Mouse (Mus musculus): ENCODE measurements at regions not wholly inside any gene's neighbourhood (a gene's known extent, or its start where the extent isn't known, plus 50 kb on each side); places are given as distances from the start of the nearest gene placed in this dataset.

DNA sequence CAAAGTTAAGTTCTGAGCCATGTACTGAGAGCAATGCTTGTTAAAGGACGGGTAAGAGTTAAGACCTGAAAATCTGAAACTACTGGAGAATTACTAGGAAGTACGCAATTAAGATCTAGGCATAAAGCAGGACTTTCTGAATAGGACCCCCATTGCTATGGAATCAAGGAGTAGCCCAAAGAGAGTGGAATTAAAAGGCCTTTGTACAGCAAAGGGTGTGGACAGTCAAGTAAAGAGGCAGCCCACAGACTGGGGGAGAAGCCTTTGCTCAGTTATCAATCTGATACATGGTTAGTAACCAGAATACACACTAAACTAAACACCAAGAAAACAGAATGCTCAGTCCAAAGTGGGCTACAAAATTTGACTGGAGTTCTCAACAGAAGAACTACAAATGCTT is 104.2 kb upstream of the Serp2 start:
- Histone ChIP-seq H3K4me1 (replicated peaks; ENCODE audit: control insufficient read depth in 2 of 2, insufficient read depth in 2 of 2, low read length in 1 of 2) (0 out of 4 replicates have a peak, but pooled peaks cover 0 to 4% of the 10 kb centered on the region in 2 experiments), H3K9me3 (ENCODE audit: control insufficient read depth, low read length) (no peaks in the 10 kb centered on the region), H3K36me3 (replicated peaks; ENCODE audit: control insufficient read depth, insufficient read depth, low read depth) (no peaks in the 10 kb centered on the region), H3K4me3 (ENCODE audit: insufficient read depth in 1 of 2, low read depth in 2 of 2, low read length in 2 of 2) (no peak overlapping the region), H3K9ac (replicated peaks) (no peak overlapping the region), H3K4me2 (ENCODE audit: low read depth) (no peak overlapping the region), H3K27ac (no peak overlapping the region), H3K27me3 (ENCODE audit: control insufficient read depth, insufficient read depth, low read length) (no peaks in the 10 kb centered on the region)
- TF ChIP-seq EP300 (IDR thresholded peaks at IDR 0.05; ENCODE audit: low read depth) (no peak), CTCF (IDR thresholded peaks at IDR 0.05; ENCODE audit: low read depth) (no peak)
- ATAC-seq (ENCODE audit: insufficient read depth) (no peak), DNase-seq (ENCODE audit: low read depth in 3 of 3, low spot score in 3 of 3) (no peak)
- 70% methylated on average over 2 of the region's 2 CpGs for WGBS (ENCODE audit: insufficient replicate concordance)

DNA sequence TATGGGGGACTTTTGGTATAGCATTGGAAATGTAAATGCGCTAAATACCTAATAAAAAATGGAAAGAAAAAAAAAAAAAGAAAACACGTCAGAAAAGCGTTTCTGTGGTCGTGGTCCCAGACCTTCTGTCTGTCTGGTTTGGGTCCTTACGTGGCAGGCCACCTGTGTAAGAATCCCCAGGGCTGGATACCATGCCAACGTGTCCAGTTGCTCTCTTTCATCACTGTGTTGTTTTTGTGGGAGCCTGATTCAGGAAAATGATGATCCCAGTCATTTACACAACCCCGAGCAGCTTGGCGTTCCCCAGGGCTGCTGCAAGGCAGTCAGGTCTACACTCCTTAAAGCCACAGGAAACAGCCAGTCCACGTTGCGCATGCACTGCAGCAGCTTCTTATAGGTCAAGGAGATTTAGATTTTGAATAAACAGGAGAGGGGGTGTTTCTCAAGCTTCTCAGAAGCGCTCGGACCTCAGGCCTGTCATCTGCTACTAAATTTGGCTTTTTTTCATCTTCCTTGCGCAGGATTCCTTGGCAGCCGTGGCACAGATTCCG is 102.3 kb upstream of the Serp2 start:
- Histone ChIP-seq H3K4me1 (replicated peaks; ENCODE audit: control insufficient read depth in 2 of 2, insufficient read depth in 2 of 2, low read length in 1 of 2) (0 out of 4 replicates have a peak, but pooled peaks cover 0 to 4% of the 10 kb centered on the region in 2 experiments), H3K9me3 (ENCODE audit: control insufficient read depth, low read length) (no peaks in the 10 kb centered on the region), H3K27ac (no peak overlapping the region), H3K4me3 (ENCODE audit: insufficient read depth in 1 of 2, low read depth in 2 of 2, low read length in 2 of 2) (no peak overlapping the region), H3K36me3 (replicated peaks; ENCODE audit: control insufficient read depth, insufficient read depth, low read depth) (no peaks in the 10 kb centered on the region), H3K9ac (replicated peaks) (no peak overlapping the region), H3K27me3 (ENCODE audit: control insufficient read depth, insufficient read depth, low read length) (no peaks in the 10 kb centered on the region), H3K4me2 (ENCODE audit: low read depth) (no peak overlapping the region)
- TF ChIP-seq EP300 (IDR thresholded peaks at IDR 0.05; ENCODE audit: low read depth) (no peak), CTCF (IDR thresholded peaks at IDR 0.05; ENCODE audit: low read depth) (no peak)
- 56% methylated on average over 15 of the region's 15 CpGs for WGBS (ENCODE audit: insufficient replicate concordance)
- DNase-seq (ENCODE audit: low read depth in 3 of 3, low spot score in 3 of 3) = no peak
- no peak for ATAC-seq (ENCODE audit: insufficient read depth)

DNA sequence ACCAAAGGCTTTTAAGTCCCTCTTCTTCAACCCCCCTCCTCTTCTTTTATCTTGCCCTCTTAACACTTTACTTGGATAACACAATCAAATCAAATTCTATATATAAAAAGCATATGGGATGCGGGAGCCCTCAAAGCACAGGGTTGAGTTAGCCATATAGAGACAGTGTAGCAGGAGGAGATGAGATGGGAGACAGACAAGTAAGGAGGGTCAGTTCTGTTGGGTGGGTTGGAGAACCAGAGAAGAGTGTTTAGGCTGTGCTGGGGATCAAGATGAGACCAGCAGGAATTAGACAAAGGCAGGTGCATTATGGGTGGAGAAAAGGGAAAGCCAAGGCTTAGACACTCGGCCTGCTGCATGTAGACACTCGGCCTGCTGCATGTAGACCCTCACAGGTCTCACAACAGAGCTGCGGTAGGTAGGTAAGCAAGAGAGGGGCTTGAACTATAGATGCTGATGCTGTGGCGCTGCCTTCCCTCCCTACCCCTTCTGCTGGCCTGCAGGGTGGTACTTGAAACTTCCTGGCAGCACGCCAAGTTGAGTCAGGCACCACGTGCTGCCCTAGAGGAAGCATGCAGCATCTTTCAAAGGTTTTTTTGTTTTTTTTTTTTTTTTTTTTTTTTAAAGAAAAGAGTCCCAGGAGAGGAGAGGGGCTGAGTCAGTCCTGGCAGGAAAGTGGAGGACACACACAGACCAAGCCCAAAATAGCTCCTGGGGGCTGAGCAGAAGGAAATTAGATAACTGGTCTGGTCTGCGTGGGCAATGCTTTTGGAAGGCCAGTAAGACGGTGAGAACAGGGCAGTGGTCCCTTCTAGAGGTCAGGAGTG is 101.3 kb upstream of the Serp2 start:
- TF ChIP-seq EP300 (IDR thresholded peaks at IDR 0.05; ENCODE audit: low read depth) = no peak
- no peak for TF ChIP-seq CTCF (IDR thresholded peaks at IDR 0.05; ENCODE audit: low read depth)
- Histone ChIP-seq H3K27ac (no peak overlapping the region), H3K9ac (replicated peaks) (no peak overlapping the region), H3K27me3 (ENCODE audit: control insufficient read depth, insufficient read depth, low read length) (no peaks in the 10 kb centered on the region), H3K4me2 (ENCODE audit: low read depth) (no peak overlapping the region), H3K4me3 (ENCODE audit: insufficient read depth in 1 of 2, low read depth in 2 of 2, low read length in 2 of 2) (no peak overlapping the region), H3K36me3 (replicated peaks; ENCODE audit: control insufficient read depth, insufficient read depth, low read depth) (no peaks in the 10 kb centered on the region), H3K9me3 (ENCODE audit: control insufficient read depth, low read length) (no peaks in the 10 kb centered on the region), H3K4me1 (replicated peaks; ENCODE audit: control insufficient read depth in 2 of 2, insufficient read depth in 2 of 2, low read length in 1 of 2) (0 out of 4 replicates have a peak, but pooled peaks cover 0 to 4% of the 10 kb centered on the region in 2 experiments)
- WGBS (ENCODE audit: insufficient replicate concordance) = 39% methylated on average over 9 of the region's 9 CpGs
- ATAC-seq (ENCODE audit: insufficient read depth) (no peak), DNase-seq (ENCODE audit: low read depth in 3 of 3, low spot score in 3 of 3) (no peak)

DNA sequence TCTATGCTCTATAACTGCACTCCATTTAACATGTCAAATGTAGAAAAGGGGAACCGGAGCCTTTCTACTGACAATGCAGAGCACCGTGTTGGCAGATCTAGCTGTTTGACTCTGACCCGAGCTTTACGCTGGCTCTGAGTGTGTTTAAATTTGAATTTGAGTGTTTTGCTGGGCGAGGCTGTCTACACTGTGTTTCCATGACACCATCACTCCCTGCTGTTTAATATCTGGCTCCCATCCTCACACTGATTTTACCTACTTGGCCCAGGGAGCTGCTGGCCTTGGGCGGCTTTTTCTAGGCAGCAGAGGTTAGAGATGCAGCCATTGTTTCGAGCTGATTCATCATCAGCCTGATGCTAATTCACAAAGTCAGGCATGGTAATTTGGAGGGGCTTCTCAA is 100.7 kb upstream of the Serp2 start:
- Histone ChIP-seq H3K4me3 (ENCODE audit: insufficient read depth in 1 of 2, low read depth in 2 of 2, low read length in 2 of 2) (no peak overlapping the region), H3K9ac (replicated peaks) (no peak overlapping the region), H3K27me3 (ENCODE audit: control insufficient read depth, insufficient read depth, low read length) (no peaks in the 10 kb centered on the region), H3K9me3 (ENCODE audit: control insufficient read depth, low read length) (no peaks in the 10 kb centered on the region), H3K36me3 (replicated peaks; ENCODE audit: control insufficient read depth, insufficient read depth, low read depth) (no peaks in the 10 kb centered on the region), H3K4me1 (replicated peaks; ENCODE audit: control insufficient read depth in 2 of 2, insufficient read depth in 2 of 2, low read length in 1 of 2) (0 out of 4 replicates have a peak, but pooled peaks cover 0 to 5% of the 10 kb centered on the region in 2 experiments), H3K4me2 (ENCODE audit: low read depth) (no peak overlapping the region), H3K27ac (no peak overlapping the region)
- TF ChIP-seq EP300 (IDR thresholded peaks at IDR 0.05; ENCODE audit: low read depth) (no peak), CTCF (IDR thresholded peaks at IDR 0.05; ENCODE audit: low read depth) (no peak)
- no peak for DNase-seq (ENCODE audit: low read depth in 3 of 3, low spot score in 3 of 3)
- ATAC-seq (ENCODE audit: insufficient read depth) = no peak
- 51% methylated on average over 7 of the region's 7 CpGs for WGBS (ENCODE audit: insufficient replicate concordance)

DNA sequence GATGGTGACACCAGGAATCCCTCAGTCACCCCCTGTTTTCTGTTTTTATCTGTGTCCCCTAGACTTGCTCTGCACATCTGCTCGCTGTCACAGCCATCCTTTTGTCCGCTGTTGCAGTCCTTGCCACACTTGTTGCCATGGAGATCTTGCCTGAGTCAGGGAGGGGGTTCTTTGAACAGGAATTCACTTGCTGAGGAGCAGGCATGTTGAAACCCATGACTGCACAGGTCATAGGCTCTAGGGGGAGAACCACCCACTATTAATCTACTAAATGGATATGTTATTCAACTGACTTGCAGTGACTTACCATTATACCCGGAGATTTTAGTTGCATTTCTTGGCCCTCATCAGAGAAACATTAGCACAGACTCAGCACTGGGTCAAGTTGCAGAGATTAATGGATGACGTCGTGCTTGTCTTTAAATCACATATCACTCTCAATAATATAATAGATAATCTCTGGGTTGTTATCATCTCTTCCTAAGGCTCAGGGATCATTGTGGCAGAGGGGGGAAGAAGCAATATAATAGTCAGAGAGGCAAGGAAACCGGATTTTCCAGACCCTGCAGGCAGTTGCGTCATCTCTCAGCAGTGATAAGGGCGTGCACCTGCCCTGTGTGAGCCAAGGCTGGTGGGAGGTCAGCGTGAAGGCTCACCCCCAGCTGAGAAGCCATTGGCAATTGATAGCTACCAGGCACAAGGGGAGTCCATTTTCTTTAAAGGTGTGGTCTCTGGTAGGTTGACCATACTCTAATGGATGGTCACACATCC is 95.9 kb upstream of the Serp2 start:
- 65% methylated on average over 9 of the region's 9 CpGs for WGBS (ENCODE audit: insufficient replicate concordance)
- Histone ChIP-seq H3K27ac (no peak overlapping the region), H3K36me3 (replicated peaks; ENCODE audit: control insufficient read depth, insufficient read depth, low read depth) (no peaks in the 10 kb centered on the region), H3K27me3 (ENCODE audit: control insufficient read depth, insufficient read depth, low read length) (no peaks in the 10 kb centered on the region), H3K9me3 (ENCODE audit: control insufficient read depth, low read length) (no peaks in the 10 kb centered on the region), H3K4me3 (ENCODE audit: insufficient read depth in 1 of 2, low read depth in 2 of 2, low read length in 2 of 2) (no peak overlapping the region), H3K4me2 (ENCODE audit: low read depth) (no peak overlapping the region), H3K4me1 (replicated peaks; ENCODE audit: control insufficient read depth in 2 of 2, insufficient read depth in 2 of 2, low read length in 1 of 2) (peaks cover 8 to 10% of the 10 kb centered on the region in 2 experiments), H3K9ac (replicated peaks) (no peak overlapping the region)
- DNase-seq (ENCODE audit: low read depth in 3 of 3, low spot score in 3 of 3) (no peak), ATAC-seq (ENCODE audit: insufficient read depth) (no peak)
- no peak for TF ChIP-seq EP300 (IDR thresholded peaks at IDR 0.05; ENCODE audit: low read depth)
- TF ChIP-seq CTCF (IDR thresholded peaks at IDR 0.05; ENCODE audit: low read depth) = no peak

Measured in liver, embryonic 14.5 days (tissue).